Mouse (Mus musculus): ENCODE results near the gene Cldn15.
A peak's percentile ranks its signal among the peaks of the same experiment; 100 is the strongest.

DNA sequence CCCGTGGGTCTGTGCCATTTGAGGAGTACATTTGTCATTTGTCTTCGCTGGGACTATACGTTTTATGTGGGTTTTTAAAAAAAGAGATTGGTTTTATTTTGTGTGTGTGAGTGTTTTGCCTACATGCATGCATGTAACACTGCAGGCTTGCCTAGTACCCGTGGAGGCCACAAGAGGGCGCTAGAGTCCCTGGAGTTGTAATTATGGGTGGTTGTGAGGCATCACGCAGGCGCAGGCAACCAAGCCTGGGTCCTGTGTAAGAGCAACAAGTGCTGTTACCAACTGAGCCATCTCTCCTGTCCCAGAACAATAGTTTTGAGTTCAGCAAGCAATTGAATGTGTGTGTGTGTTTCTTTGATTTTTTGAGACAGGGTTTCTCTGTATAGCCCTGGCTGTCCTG lies 27.1 kb upstream of the Cldn15 start:
- peak; percentile 61 for TF ChIP-seq CTCF (IDR thresholded peaks at IDR 0.05; ENCODE audit: low read depth)
- TF ChIP-seq EP300 (optimal IDR thresholded peaks at IDR 0.05), result no peak
